Mouse (Mus musculus) cortical plate, adult 2 months (tissue): ENCODE measurements at regions not wholly inside any gene's neighbourhood (a gene's known extent, or its start where the extent isn't known, plus 50 kb on each side); places are given as distances from the start of the nearest gene placed in this dataset.

ENCODE experiments used
- H3K27ac ChIP-seq: fragments of 200-500 bp; 2 replicates; pipeline ENCODE4 v1.5.1; 2012; ENCODE audit warnings: low read length, control low read depth, inconsistent platforms; ENCODE audit not compliant: insufficient read depth
- H3K4me1 ChIP-seq: fragments of 200-500 bp; 2 replicates; pipeline ENCODE4 v1.6.1; 2011; ENCODE audit warnings: low read length; ENCODE audit not compliant: control insufficient read depth, insufficient read depth
- H3K4me3 ChIP-seq: fragments of 200-500 bp; 2 replicates; pipeline ENCODE4 v1.5.1; 2011; ENCODE audit warnings: mild to moderate bottlenecking, low read length, control low read depth; ENCODE audit not compliant: insufficient read depth
- CTCF ChIP-seq: fragments of 200-500 bp; IDR thresholded peaks from 2 replicates; pipeline ENCODE4 v1.5.1; 2011; ENCODE audit warnings: mild to moderate bottlenecking, control low read depth, low read length; ENCODE audit not compliant: insufficient read depth; ENCODE audit errors: extremely low read depth
- POLR2A ChIP-seq: fragments of 200-500 bp; IDR thresholded peaks from 2 replicates; pipeline ENCODE4 v1.6.1; 2011; ENCODE audit warnings: mild to moderate bottlenecking, low read length, control low read depth; ENCODE audit not compliant: insufficient read depth; ENCODE audit errors: extremely low read depth

DNA sequence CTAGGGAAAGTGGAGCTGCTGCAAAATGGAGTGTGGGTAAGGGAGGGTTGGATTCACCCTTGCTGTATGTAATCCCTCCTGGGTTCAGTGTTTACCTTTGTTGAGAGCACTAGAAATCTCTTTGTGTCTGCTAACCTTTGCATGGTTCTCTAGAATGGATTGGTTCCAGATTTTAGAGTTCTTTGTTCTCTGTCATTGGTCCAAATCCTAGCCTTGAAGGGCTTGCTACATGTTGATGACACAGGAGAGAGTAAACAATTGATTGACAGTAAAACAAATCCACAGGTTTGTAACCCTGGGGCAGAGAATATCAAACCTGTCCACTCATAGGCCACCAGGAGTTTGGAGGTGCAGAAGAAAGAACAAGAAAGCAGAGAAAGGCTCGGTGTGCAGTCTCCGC is 156.6 kb upstream of the Pik3r1 start:
- Histone ChIP-seq H3K4me1 (no peaks in the 10 kb centered on the region), H3K4me3 (no peak overlapping the region), H3K27ac (no peak overlapping the region)
- TF ChIP-seq POLR2A (no peak), CTCF (no peak)

DNA sequence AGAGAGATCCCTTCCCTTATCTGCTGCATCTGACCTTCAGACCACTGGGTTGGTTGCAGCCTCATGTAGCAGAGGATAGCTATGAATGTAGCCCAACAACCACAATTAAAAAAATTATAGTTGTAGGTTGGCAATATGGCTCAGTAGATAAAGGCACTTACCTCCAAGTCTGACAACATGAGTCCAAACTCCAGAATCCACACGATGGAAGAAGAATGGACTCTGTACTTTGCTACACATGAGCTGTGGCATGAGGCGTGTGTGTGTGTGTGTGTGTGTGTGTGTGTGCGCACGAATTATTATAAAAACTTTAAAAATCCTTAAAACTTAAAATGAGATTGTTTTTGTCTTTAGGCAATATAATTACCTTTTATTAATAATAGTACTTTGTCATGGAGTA is 163.2 kb upstream of the Pik3r1 start:
- no peak for TF ChIP-seq CTCF
- TF ChIP-seq POLR2A: no peak
- Histone ChIP-seq H3K4me3 (no peak overlapping the region), H3K27ac (no peak overlapping the region), H3K4me1 (no peaks in the 10 kb centered on the region)

GRCm38 (mm10) chr13:101931882-101932281 is 163.9 kb upstream of the Pik3r1 start:
- Histone ChIP-seq H3K4me3 (no peak overlapping the region), H3K4me1 (no peaks in the 10 kb centered on the region), H3K27ac (no peak overlapping the region)
- no peak for TF ChIP-seq CTCF
- TF ChIP-seq POLR2A: no peak

- Histone ChIP-seq H3K27ac (no peak overlapping the region), H3K4me3 (no peak overlapping the region), H3K4me1 (no peaks in the 10 kb centered on the region)
- TF ChIP-seq CTCF: no peak
- TF ChIP-seq POLR2A: no peak
Measured at GRCm38 (mm10) chr13:101935843-101936242, 167.8 kb upstream of the Pik3r1 start.

DNA sequence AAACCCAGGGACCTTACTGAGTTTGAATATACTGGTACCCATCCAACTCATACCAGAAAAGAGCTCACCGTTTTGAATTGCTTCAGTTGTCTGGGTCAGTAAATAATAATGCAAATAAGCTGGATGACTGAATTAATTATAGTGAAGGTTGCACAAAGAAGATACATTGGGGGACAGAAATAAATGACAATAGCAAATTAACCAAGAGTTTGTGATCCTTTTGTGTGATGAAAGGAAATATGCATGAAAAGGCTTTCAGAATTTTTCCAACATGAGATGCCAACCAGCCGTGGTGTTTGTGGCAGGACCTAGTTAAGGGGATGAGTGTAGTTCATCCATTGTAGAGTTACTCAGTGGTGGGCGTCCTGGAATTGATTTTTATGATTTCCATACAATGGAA is 186.5 kb upstream of the Pik3r1 start:
- TF ChIP-seq POLR2A: no peak
- no peak for TF ChIP-seq CTCF
- no peaks in the 10 kb centered on the region for H3K4me1 ChIP-seq
- H3K27ac ChIP-seq: no peak overlapping the region

DNA sequence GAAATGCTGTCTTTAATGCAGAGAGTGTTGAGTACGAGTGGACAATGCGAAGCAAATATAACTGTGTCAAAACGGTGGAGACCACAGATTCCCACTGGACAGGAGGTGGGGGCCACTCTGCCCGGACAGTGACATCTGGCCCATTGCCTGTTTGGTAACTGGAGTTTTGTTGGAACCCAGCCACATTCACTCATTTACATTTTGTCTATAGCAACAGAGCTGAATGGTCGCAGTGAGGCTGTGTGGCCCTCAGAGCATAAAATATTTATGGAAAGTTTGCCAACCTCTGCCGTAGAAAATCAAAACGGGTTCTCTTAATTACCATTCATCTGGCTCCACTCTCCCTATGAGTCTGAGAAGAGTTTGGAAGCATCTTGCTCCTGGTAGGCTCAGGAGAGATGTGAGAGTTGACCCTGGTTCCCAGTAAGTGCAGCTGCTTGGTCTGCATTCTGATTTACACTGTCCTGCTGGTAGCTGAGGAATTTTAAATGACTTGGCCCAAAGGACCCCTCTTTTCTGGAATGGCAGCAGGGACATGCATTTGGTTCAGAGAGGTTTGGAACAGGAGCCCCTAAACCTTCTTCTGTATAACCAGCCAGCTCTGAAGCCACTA is 187.9 kb upstream of the Pik3r1 start:
- H3K4me1 ChIP-seq: no peaks in the 10 kb centered on the region
- no peak for TF ChIP-seq CTCF
- no peak overlapping the region for H3K4me3 ChIP-seq
- H3K27ac ChIP-seq: no peak overlapping the region

More for the DNA sequence above, 186.5 kb upstream of the Pik3r1 start:
- no peak overlapping the region for H3K4me3 ChIP-seq

- no peak overlapping the region for H3K27ac ChIP-seq
- no peak overlapping the region for H3K4me3 ChIP-seq
- H3K4me1 ChIP-seq: no peaks in the 10 kb centered on the region
- no peak for TF ChIP-seq POLR2A
- TF ChIP-seq CTCF: no peak
Measured at GRCm38 (mm10) chr13:101957782-101958181, 189.8 kb upstream of the Pik3r1 start.

DNA sequence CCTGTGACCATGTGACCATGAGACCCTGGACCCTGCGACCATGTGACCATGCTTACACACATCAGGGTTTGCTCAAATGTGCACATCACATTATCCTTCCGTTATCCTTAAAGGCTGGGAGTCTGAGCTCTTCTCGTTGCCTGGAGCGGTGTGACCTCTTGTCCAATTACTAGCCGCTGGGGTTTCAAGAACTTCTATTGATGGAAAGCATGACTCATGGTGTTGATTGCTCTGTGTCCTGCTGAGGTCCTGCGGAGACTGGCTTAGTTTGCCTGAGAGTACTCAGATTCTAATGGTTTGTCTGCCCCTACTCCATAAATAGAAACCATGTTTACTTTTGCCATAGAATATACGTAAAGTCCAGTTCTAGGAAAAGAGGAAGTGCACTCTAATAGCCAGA is 197.5 kb upstream of the Pik3r1 start:
- Histone ChIP-seq H3K4me3 (no peak overlapping the region), H3K4me1 (no peaks in the 10 kb centered on the region), H3K27ac (no peak overlapping the region)
- TF ChIP-seq CTCF: no peak
- TF ChIP-seq POLR2A: no peak

DNA sequence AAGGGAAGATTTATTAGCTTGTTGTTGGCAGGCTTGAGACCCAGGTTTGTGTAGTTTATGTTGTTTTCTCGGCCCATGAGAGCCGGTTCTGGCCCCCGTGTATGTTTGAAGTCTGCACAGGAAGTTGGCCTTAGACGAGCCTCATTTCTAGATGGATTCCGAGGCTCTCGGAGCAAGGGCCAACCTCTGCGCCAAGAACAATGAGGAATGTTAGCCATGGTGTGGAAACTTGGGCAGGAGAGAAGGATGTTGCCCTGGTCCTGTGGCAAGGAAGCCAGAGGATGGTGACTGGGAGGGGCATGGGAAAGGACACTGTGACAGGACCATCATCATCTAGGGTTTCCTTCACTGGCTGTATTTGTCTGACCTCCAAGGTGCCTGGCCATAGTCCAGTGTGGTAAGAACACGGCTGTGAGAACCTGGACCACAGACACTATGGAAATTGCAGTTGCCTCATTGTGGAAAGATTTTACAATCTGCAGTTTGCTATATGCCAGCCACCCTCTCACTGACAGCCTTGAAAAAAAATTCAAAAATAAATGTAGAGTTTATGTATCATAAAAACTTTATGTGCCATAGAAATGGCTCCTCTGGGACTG is 198.9 kb upstream of the Pik3r1 start:
- Histone ChIP-seq H3K27ac (no peak overlapping the region), H3K4me1 (no peaks in the 10 kb centered on the region), H3K4me3 (no peak overlapping the region)
- TF ChIP-seq CTCF: no peak
- TF ChIP-seq POLR2A: no peak

- Histone ChIP-seq H3K4me3 (no peak overlapping the region), H3K4me1 (no peaks in the 10 kb centered on the region), H3K27ac (no peak overlapping the region)
- TF ChIP-seq POLR2A (no peak), CTCF (no peak)
Measured at GRCm38 (mm10) chr13:101967466-101967865, 199.4 kb upstream of the Pik3r1 start.

- no peak for TF ChIP-seq POLR2A
- no peak for TF ChIP-seq CTCF
- Histone ChIP-seq H3K4me1 (peaks cover 2% of the 10 kb centered on the region; the same call in 1 of the 2 replicates), H3K27ac (no peak overlapping the region), H3K4me3 (no peak overlapping the region)
Measured at GRCm38 (mm10) chr13:101976766-101977165, 208.7 kb upstream of the Pik3r1 start.
